Mouse (Mus musculus): ENCODE data around the gene Lama1. TPM values are rescaled to one million over a fixed set of nuclear protein-coding genes. Genes with fewer than 3 reads are reported as not detected.
"Not testable (repeated sequence)": the region's sequence is repeated elsewhere in the genome, so short reads cannot be mapped to it uniquely, and the experiment has no call there.

The Lama1 gene
- polyA plus RNA-seq, 1 experiment: not detected

DNA sequence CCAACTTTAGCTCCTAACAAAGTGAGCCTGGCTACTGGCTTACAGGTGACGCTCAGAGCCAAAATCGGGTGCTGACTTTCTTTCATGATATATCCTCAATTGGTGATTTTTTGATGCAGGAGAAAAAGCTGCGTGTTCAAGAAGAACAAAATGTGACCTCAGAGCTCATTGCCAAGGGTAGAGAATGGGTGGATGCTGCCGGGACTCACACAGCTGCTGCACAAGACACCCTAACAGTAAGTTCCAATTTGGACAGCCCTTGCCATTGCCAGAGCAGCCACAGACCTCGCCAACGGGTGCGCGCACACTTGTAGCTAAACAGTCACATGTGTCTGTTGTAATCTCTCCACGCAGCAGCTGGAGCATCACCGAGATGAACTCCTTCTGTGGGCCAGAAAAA lies 94.0 kb downstream of the Lama1 start:
- TF ChIP-seq GATA1 (IDR thresholded peaks at IDR 0.05; ENCODE audit: low read length) (no peak), TAL1 (IDR thresholded peaks at IDR 0.05; ENCODE audit: low read length) (no peak)
- H3K36me3 ChIP-seq (ENCODE audit: control insufficient read depth): no peaks in the 10 kb centered on the region
- no peaks in the 10 kb centered on the region for H3K27me3 ChIP-seq (ENCODE audit: control insufficient read depth)
- no peak overlapping the region for H3K4me3 ChIP-seq (replicated peaks)
- peaks cover 4% of the 10 kb centered on the region for H3K9me3 ChIP-seq (ENCODE audit: control insufficient read depth, low read length)
- no peaks in the 10 kb centered on the region for H3K4me1 ChIP-seq (ENCODE audit: control insufficient read depth)

GRCm38 (mm10) chr17:67809171-67809570 lies 112.1 kb downstream of the Lama1 start:
- TF ChIP-seq TAL1 (IDR thresholded peaks at IDR 0.05; ENCODE audit: low read length) (no peak), GATA1 (IDR thresholded peaks at IDR 0.05; ENCODE audit: low read length) (no peak)
- Histone ChIP-seq H3K4me3 (replicated peaks) (no peak overlapping the region), H3K9me3 (ENCODE audit: control insufficient read depth, low read length) (peaks cover 43% of the 10 kb centered on the region)

DNA sequence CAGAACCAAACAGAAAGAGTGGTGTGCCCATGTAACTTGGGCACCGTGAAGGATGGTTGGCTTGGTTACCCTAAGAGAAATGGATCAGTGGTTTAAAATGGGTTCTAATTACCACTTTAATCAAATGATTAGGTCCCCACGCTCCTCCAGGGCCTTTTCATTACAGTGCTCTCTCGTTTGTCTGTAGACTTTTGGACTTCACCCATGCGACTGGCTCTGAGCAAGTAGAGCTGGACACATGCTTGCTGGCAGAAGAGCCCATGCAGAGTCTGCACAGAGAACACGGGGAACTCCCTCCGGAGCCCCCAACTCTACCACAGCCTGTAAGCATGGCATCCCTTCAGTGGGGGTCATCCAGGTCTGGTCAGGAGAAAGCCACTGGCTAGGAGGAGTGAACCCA lies 116.6 kb downstream of the Lama1 start:
- Histone ChIP-seq H3K4me1 (ENCODE audit: control insufficient read depth) (no peaks in the 10 kb centered on the region), H3K4me3 (replicated peaks) (no peak overlapping the region), H3K9me3 (ENCODE audit: control insufficient read depth, low read length) (peaks cover 58% of the 10 kb centered on the region), H3K27me3 (ENCODE audit: control insufficient read depth) (no peaks in the 10 kb centered on the region), H3K36me3 (ENCODE audit: control insufficient read depth) (no peaks in the 10 kb centered on the region)
- TF ChIP-seq TAL1 (IDR thresholded peaks at IDR 0.05; ENCODE audit: low read length) (no peak), GATA1 (IDR thresholded peaks at IDR 0.05; ENCODE audit: low read length) (no peak)

More at GRCm38 (mm10) chr17:67809171-67809570, 112.1 kb downstream of the Lama1 start:
- no peaks in the 10 kb centered on the region for H3K36me3 ChIP-seq (ENCODE audit: control insufficient read depth)
- H3K27me3 ChIP-seq (ENCODE audit: control insufficient read depth): no peaks in the 10 kb centered on the region
- H3K4me1 ChIP-seq (ENCODE audit: control insufficient read depth): no peaks in the 10 kb centered on the region

DNA sequence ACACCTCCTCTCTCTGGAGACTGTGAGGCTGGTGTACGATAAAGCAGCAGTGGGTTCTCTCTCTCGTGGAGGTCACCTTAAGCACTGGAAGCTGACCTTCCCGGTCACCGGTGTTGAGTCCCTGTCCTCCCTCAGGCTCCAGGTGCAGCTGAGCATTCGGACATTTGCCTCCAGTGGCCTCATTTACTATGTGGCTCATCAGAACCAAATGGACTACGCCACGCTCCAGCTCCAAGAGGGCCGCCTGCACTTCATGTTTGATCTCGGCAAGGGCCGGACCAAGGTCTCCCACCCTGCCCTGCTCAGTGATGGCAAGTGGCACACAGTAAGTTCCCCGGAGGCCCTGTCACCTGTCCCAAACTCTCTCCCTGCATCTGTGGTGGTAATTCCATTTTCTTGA lies 118.7 kb downstream of the Lama1 start:
- Histone ChIP-seq H3K27me3 (ENCODE audit: control insufficient read depth) (no peaks in the 10 kb centered on the region), H3K36me3 (ENCODE audit: control insufficient read depth) (no peaks in the 10 kb centered on the region), H3K9me3 (ENCODE audit: control insufficient read depth, low read length) (peaks cover 45% of the 10 kb centered on the region), H3K4me3 (replicated peaks) (no peak overlapping the region), H3K4me1 (ENCODE audit: control insufficient read depth) (no peaks in the 10 kb centered on the region)
- no peak for TF ChIP-seq TAL1 (IDR thresholded peaks at IDR 0.05; ENCODE audit: low read length)
- no peak for TF ChIP-seq GATA1 (IDR thresholded peaks at IDR 0.05; ENCODE audit: low read length)

GRCm38 (mm10) chr17:67816916-67817315 lies 119.9 kb downstream of the Lama1 start:
- Histone ChIP-seq H3K9me3 (ENCODE audit: control insufficient read depth, low read length) (peaks cover 38% of the 10 kb centered on the region), H3K4me3 (replicated peaks) (no peak overlapping the region), H3K27me3 (ENCODE audit: control insufficient read depth) (no peaks in the 10 kb centered on the region), H3K36me3 (ENCODE audit: control insufficient read depth) (no peaks in the 10 kb centered on the region), H3K4me1 (ENCODE audit: control insufficient read depth) (no peaks in the 10 kb centered on the region)
- TF ChIP-seq TAL1 (IDR thresholded peaks at IDR 0.05; ENCODE audit: low read length) (no peak), GATA1 (IDR thresholded peaks at IDR 0.05; ENCODE audit: low read length) (no peak)

DNA sequence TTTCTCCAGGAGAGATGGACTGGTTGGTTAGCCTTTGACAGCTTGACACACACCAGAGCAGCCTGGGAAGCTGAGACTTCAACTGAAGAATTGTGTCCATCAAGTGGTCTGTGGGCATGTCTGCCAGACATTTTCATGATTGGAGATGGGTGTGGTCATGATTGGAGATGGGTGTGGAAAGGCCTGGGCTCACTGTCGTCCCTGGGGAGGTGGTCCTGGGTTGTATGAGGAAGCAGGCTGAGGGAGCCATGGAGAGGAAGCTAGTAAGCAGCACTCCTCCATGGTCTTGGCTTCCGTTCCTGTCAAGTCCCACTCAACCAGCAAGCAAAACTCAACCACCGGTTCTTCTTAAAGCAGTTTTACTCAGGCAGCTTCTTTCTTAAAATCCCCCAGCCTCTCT lies 130.4 kb downstream of the Lama1 start:
- TF ChIP-seq TAL1 (IDR thresholded peaks at IDR 0.05; ENCODE audit: low read length) (no peak), GATA1 (IDR thresholded peaks at IDR 0.05; ENCODE audit: low read length) (no peak)
- Histone ChIP-seq H3K4me1 (ENCODE audit: control insufficient read depth) (no peaks in the 10 kb centered on the region), H3K36me3 (ENCODE audit: control insufficient read depth) (no peaks in the 10 kb centered on the region), H3K4me3 (replicated peaks) (no peak overlapping the region), H3K9me3 (ENCODE audit: control insufficient read depth, low read length) (peaks cover 13% of the 10 kb centered on the region), H3K27me3 (ENCODE audit: control insufficient read depth) (no peaks in the 10 kb centered on the region)

DNA sequence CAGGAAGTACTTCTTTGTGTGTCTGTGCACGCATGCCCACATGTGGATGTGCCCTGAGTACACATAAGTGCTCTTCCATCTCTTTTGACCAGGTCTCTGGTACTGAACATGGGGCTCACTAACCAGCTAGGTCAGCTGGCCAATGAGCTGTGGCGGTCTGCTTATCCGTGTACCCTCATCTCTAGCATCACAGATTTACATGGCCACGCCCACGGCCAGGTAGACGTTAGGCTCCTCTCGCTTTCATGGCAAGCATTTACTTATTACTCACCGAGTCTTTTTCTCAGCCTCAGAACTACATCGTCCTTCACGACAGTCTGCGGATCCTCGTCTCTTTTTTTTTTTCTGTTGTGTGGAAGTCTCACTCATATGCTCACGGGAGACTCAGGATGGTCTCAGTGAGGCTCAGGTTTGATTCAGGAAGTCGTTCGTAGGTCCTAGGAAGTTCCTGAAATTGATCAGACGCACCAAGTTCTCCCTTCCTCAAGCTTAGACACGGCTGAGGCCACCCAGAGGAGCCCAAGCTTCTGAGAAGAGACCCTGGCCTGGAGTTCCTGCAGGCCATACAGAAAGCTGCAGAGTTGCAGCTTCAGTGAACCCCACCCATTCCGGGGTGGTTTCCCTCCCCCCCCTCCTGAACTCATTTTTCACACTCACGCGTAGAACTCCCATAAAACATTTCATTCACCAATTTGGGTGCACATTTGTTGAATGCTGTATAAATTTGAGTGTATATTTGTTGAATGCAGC lies 139.3 kb downstream of the Lama1 start:
- Histone ChIP-seq H3K9me3 (ENCODE audit: control insufficient read depth, low read length) (peaks cover 9% of the 10 kb centered on the region), H3K27me3 (ENCODE audit: control insufficient read depth) (no peaks in the 10 kb centered on the region), H3K4me3 (replicated peaks) (no peak overlapping the region), H3K36me3 (ENCODE audit: control insufficient read depth) (no peaks in the 10 kb centered on the region), H3K4me1 (ENCODE audit: control insufficient read depth) (no peaks in the 10 kb centered on the region)
- no peak for TF ChIP-seq TAL1 (IDR thresholded peaks at IDR 0.05; ENCODE audit: low read length)
- TF ChIP-seq GATA1 (IDR thresholded peaks at IDR 0.05; ENCODE audit: low read length): no peak

- TF ChIP-seq GATA1 (IDR thresholded peaks at IDR 0.05; ENCODE audit: low read length) (no peak), TAL1 (IDR thresholded peaks at IDR 0.05; ENCODE audit: low read length) (no peak)
- no peaks in the 10 kb centered on the region for H3K36me3 ChIP-seq (ENCODE audit: control insufficient read depth)
- no peak overlapping the region for H3K4me3 ChIP-seq (replicated peaks)
- no peaks in the 10 kb centered on the region for H3K4me1 ChIP-seq (ENCODE audit: control insufficient read depth)
- H3K27me3 ChIP-seq (ENCODE audit: control insufficient read depth): no peaks in the 10 kb centered on the region
- H3K9me3 ChIP-seq (ENCODE audit: control insufficient read depth, low read length): peaks cover 14% of the 10 kb centered on the region
Observed at GRCm38 (mm10) chr17:67837351-67838090, 140.5 kb downstream of the Lama1 start.

- H3K36me3 ChIP-seq (ENCODE audit: control insufficient read depth): no peaks in the 10 kb centered on the region
- peaks cover 14% of the 10 kb centered on the region for H3K9me3 ChIP-seq (ENCODE audit: control insufficient read depth, low read length)
- TF ChIP-seq GATA1 (IDR thresholded peaks at IDR 0.05; ENCODE audit: low read length) (no peak), TAL1 (IDR thresholded peaks at IDR 0.05; ENCODE audit: low read length) (no peak)
- H3K27me3 ChIP-seq (ENCODE audit: control insufficient read depth): no peaks in the 10 kb centered on the region
- H3K4me1 ChIP-seq (ENCODE audit: control insufficient read depth): no peaks in the 10 kb centered on the region
- no peak overlapping the region for H3K4me3 ChIP-seq (replicated peaks)
Observed at GRCm38 (mm10) chr17:67838948-67839347, 141.9 kb downstream of the Lama1 start.

DNA sequence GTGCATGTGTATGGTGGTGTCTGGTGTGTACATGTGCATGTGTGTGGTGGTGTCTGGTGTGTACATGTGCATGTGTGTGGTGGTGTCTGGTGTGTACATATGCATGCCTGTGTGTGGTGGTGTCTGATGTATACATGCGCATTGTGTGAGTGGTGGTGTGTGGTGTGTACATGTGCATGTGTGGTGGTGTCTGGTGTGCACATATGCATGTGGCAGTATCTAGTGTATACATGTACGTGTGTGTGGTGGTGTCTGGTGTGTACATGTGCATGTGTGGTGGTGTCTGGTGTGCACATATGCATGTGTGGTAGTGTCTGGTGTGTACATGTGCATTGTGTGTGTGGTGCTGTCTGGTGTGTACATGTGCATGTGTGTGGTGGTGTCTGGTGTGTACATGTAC lies 144.4 kb downstream of the Lama1 start:
- not testable (repeated sequence) for H3K4me1 ChIP-seq (ENCODE audit: control insufficient read depth); H3K9me3 ChIP-seq (ENCODE audit: control insufficient read depth, low read length); H3K4me3 ChIP-seq (replicated peaks); H3K36me3 ChIP-seq (ENCODE audit: control insufficient read depth); H3K27me3 ChIP-seq (ENCODE audit: control insufficient read depth)

Measured in erythroblast, embryonic 14.5 days (primary cell).